Mouse (Mus musculus) c-Kit-negative CD71-positive TER-119-positive erythroid progenitor cells, embryonic 14.5 days (primary cell): ENCODE results near the gene Gm1043.

Experiments used
- DNase-seq: peaks from one replicate; pipeline ENCODE4 v3.0.0-alpha.2; 2013; ENCODE audit warnings: low read depth, low spot score

Gene Gm1043

DNA sequence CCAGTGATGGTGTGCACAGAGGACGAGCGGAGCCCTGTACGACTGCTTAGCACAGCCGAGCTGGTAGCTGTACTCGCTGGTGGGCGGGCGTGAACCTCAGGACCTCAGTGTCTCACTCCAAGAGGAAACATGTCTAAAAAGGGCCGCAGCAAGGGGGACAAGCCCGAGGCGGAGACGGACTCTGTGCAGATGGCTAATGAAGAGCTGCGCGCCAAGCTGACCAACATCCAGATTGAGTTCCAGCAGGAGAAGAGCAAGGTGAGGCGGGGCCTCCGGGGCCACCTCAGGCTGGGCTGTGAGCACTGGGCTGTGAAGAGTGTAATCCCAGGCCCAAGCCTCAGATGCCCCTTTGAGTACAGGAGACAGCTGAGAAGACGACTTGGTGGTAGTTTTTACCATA, at the start of gene Gm1043:
Gene Gm1043 (plus strand): TSS at position 130 of the 400 bp plus-strand sequence.
- no peak for DNase-seq

DNA sequence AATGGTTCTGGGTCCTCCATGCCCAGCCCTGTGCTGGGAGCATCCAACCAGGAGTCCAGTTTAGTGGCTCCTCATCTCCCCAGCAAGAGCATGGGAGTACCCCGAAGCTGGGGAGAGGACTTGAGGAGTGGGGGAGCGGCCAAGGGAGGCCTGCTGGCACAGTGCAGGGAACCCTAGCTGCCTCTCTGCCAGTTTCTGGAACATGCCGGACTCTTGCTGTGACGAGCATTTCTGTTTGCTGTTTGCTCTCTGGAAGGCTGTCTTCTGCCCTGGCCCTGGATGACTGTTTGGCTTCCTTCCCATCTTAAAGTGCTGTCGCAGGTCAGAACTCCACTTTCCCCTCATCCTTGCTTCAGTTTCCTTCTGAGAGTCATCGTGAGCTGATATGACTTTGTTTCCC, 49.3 kb upstream of the Gm1043 start:
- DNase-seq: no peak

DNA sequence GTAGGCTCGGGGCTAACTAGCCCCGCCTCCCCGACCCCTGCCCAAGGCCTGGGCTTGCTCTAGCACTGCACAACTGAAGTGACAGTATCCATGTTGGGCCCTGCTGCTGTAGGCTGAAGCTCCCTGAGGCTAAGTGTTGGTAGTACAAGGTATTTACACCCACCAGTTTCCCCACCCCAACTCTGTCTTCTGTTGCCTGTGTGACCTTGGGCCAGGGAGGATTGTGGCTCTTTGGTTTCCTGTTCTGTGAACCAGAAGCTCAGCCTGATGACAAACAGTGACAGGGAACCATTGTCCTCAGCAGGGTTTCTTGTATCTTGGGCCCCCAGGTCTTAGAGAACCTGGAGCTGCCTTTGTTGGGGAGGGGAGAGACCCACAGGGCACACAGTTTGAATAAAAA, 48.3 kb upstream of the Gm1043 start:
- DNase-seq: no peak

DNA sequence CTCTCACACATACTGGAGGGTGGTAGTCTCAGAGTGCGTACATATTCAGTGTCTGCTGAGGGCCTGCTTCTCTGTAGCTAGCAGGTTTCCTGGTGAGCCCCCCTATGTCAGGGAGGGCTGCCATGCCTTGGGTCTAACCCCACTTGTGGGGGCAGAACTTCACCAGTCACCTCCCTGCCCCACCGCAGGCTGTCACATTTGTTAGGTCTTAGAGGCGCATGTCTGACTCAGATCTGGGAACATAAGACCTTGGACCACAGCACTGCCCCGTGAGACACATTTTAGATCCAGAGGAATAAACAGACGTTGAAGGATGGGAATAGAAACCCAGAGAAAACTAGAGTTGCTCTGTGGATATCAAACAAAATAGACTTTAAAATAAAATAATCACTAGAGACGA, 45.3 kb upstream of the Gm1043 start:
- no peak for DNase-seq

DNA sequence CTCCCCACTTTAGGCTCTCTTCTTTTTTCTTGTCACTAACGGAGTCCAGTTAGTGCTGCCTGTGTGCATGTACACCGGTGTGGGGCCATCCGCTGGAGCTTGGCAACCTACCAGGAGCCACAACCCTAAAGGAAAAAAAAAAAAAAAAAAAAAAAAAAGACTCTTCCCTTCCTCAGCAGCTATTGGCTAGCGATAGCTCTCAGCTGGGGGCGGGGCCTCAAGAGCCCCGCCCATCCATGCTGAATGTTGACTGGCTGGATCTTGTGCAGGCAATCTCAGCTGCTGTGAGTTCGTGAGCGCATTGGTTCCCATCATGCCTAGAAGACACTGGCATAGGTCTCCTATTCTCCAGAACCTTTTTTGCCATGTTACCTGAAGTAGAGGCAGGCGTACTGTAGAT, 44.5 kb upstream of the Gm1043 start:
- DNase-seq: no peak

DNA sequence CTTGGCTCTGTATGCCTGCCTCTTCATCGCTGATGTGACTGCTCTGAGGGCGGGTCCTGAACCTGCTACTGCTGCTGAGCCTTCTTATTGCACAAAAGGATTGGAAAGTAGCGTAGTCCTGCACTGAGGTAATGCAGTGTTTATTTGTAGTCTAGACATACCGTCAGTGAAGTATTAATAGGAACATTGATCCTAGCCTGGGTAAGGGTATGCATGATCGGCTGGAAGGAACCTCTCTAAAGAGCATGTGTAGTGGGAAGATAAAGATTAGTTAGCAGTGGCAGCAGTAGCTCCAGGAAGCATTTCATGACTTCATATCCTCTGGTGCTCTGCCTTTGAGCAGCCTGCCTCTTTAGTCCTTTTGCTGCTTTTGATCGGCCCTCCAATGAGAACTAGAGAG, 43.5 kb upstream of the Gm1043 start:
- no peak for DNase-seq

DNA sequence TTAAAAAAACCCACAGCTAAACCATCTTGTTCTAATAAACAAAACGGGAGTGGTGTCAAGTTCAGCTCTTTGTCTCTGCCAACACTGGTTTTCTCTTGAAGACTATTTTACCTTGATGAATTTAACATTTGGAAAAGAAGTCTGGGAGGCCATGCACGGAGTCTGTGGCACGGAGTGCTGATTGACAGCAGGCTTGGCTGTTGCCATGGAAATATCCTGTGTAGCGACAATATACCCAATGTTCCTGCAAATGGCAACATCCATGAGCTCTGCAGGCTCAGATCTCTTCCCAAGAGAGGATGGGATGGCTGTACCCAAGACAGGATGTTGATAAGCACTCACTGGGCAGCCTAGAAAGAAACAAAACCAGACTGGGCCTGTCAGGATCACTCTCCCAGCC, 42.2 kb upstream of the Gm1043 start:
- no peak for DNase-seq

DNA sequence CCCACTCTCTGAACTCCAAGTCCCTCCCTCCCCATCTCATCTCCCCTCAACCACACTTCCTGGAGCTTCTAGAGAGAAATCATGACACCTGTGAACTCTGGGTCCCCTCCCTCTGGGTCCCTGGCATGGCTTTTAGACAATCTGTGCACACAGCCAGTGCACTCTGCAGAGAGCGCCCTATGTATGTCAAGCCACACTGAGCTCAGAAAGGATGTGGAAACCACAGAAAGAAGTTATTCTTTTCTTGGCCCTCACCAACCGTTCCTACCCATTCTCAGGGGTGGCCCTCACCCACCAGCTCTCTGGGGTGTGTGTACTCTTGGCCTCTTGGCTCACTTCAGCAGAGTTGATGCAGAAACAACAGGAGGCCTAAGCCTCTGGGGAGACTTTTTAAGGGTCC, 40.4 kb upstream of the Gm1043 start:
- no peak for DNase-seq

DNA sequence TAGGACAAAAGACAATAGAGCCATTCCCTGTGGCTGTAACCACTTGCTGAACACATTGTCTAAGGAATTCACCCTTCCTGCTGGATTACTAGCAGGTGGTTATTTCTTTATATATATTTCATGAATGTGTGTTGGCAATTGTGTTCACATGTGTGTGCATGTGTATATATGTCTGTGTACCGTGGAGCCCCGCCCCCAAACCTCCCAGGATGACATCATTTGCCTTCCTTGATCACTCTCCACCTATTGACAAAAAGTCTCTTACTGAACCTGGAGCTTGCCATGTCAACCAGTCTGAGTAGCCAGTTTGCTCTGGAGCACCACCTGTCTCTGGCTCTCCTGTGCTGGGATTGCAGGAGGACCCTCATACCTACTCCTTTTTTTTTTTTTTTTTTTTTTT, 39.6 kb upstream of the Gm1043 start:
- no peak for DNase-seq

DNA sequence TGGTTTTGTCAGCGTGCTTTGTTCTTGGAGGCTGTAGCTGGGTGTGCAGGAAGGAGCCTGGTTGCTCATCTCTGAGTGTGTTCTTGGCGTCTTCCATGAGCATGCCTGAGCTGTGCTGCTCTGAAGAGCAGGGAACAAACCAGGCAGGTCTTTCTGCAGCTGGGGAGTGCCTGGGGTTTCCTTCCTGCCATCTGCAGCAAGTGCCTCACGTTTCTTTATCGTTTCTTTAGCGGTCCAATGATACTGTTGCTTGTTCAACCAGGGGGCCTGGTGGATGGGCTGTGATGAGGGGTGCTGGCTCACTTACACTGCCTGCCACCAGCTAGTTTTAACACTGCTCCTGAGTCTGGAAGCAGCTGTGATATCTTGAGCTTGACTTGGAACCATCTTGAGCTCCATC, 38.4 kb upstream of the Gm1043 start:
- no peak for DNase-seq

DNA sequence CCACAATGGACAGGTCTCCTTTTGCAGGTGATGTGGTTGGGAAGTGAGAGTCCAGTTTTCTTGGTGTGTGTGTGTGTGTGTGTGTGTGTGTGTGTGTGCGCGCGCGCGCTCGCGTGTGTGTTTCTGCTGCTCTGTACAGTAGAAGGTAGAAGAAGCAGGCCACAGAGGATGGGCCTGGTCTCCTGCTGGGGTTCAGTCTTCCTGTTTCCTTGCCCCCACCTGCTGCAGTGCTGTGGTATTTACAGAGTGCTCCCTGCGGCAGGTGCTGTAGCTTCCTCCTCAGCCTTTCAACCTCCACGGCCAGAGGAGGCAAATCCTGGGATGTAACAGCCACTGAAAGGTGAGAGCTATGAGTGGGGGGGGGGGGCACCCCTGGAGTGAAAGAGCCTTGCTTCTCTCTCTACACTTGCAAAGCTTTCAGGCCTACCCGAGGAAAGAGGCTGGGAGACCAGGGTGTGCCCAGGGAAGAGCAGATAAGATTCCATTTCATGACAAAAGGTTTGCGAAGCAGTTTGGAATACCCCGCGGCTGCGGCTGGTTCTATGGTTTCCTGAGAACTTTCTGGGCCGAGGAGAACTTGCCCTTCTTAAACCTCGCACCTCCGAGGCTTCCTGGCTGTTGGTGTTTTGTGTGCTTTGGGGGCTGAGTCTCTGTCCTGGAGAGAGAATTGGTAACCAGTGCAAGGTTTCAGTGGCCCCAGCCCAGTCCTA, 37.8 kb upstream of the Gm1043 start:
- no peak for DNase-seq

DNA sequence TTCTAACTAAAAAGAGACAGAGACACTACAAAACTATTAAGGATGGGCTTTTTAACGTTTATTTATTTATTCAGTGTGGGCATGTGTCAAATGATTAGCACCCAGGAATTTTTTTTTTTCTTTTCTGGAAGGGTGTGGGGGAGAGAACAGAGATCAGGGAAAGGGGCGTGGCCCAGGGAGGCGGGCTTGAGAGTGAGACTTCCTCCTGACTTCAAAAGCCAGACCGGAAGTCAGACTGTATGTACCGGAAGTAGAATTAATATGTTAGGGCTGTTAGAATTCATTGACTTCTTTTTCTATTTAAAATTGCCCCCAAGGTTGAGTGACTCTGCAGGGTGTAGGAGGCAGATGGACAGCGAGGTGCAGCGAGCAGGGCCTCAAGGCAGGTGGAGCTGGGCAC, 37.2 kb upstream of the Gm1043 start:
- no peak for DNase-seq

DNA sequence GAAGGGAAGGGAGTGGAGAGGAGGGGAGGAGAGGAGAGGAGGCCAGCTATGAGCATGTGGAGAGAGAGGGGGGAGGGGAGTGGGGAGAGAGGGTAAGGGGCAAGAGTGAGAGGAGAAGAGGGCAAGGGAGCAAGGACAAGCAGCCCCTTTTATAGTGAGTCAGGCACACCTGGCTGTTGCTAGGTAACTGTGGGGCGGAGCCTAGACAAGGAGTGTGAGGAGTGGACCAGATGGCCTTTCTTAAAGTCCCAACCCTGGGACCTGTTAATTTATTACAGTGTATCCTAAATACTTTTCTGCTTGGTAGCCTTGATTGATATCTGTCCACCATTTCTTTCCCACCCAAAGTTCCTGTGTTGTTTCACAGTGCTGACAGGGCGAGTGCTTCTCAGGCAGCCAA, 36.1 kb upstream of the Gm1043 start:
- no peak for DNase-seq

DNA sequence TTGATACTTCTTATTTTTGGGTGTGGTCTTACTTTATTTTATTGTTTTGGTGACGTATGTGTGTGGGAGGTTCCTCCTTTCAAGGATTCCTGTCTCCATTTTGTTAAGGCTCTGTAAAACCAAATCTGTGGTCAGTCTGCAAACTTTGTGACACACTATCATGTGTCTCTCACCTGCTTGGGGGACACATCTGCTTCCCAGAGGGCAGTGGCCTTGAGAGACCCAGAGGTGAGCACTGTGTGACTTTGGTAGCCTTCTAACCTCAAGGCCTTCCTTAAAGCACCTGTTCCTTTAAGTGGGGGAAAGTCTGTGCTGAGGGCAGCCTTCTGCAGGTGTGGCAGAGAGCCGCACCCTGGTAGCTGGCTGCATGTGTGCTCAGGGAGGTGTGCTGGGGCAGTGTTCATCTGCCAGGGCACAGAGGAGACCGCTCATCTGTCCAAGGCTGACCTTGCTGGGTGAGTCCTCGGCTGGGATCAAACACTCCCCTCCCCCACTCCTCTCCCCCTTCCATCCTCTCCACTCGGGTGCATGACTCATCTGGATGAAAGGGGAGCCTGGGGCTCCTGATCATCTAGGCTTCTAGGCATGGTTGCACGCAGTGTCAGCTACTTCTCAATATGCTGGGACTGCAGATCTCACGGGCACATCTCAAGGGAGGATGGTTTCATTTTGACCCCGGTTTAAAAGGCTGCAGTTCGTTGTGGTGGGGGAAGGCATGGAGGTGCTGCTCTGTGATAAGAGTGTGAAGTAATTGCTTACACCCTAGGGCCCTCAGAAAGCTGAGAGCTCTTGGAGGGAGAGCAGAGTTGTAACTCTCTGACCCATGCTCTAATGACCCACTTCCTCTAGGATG, 34.4 kb upstream of the Gm1043 start:
- no peak for DNase-seq

DNA sequence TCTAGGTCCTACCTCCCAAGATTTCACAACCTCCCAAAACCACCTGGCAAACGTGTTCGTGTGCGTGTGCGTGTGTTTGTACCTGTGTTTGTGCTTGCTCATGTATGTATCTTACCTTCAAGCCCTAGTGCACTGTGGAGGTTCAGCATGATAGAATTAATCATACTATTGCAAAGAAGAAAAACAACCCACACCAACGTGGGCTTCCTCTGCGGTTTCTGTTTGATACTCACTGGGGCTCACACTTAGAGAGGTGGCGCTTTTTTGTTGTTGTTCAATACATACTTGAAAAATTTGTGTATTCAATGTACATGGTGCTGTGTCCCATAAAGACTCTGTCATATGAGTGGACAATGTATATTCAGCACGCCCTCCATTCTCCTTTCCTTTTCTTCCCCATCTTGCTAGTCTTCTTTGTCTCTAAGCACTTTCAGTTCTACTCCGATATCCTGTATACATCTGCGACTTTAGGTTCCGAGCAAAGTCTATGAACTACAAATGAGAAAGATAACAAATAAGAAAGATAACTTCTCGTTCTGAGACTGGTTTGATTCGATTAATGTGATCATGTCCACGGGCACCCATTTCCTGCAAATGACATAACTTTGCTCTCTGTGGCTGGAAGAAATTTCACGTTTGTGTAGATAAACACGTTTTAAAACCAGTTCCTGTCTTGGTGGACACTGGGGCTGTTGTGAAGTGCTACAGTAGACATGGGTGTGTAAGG, 33.6 kb upstream of the Gm1043 start:
- no peak for DNase-seq

DNA sequence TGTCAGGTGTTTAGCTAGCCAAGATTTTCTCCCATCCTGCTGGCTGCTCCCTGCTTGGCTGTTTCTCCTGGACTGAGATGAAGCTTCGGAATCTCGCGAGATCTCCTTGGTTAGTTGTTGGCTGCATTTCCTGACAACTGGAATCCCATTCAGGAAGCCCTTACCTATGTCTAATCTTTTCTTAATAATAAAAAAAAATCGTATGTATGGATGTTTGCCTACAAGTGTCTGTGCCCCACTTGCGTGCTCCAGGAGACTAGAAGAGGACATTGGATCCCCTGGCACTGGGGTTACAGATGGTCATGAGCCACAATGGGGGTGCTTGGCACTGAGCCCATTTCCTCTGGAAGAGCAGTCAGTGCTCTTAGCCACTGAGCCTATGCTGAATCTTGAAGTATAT, 32.3 kb upstream of the Gm1043 start:
- DNase-seq: no peak

DNA sequence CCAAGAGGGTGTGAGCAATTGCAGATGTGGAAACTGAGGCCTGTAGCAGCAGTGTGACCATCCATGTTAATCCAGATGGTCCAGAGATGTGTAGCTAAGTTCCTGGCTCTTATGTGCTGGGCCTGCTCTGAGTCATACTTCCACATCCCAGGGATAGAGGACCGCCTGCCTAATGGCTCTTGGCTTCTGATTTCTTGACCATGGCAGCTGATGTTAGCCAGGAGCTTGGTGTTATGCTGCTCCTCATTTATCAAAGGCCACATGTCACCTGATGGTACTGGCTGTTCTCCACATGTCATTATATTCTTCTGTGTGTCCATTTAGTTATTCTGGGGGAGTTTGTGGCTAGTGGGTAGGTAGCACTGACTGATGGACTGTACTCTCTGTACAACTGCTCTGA, 29.4 kb upstream of the Gm1043 start:
- no peak for DNase-seq

DNA sequence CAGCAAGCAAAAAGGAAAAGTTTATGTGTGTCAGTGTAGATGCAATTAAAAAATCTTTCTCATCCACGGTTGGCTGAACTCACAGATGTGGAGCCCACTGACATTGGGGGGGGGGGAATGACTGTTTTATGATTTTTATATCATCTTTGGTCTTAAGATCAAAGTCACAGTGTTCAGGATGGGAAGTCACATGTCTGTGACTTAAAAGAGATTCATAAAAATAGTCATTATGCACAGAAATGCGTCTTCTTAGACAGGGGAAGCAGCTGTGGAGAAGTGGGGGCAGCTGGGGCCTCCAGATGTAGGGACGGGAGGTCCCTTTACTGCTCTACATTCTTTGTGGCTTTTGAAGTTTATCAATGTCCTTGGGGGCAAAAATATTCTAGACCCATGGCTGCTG, 28.7 kb upstream of the Gm1043 start:
- no peak for DNase-seq

DNA sequence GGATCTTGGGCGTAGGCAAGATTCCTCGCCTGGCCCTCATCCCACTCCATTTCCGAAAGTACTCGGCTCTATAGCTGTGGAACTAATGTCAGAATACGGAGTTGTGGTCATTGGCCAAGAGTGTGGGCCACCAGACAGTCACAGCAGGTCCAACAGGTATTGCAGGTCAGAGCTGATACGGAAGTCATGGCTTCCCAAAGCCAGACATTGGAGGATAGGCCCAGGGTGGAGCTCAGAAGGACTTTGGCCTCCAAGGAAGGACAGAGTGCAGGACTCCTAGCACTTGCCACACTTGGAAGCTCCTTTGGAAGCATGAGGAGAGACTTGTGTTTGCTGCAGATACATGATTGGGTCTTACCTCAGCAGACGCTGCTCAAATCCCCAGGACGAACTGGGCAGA, 23.6 kb upstream of the Gm1043 start:
- DNase-seq: no peak

DNA sequence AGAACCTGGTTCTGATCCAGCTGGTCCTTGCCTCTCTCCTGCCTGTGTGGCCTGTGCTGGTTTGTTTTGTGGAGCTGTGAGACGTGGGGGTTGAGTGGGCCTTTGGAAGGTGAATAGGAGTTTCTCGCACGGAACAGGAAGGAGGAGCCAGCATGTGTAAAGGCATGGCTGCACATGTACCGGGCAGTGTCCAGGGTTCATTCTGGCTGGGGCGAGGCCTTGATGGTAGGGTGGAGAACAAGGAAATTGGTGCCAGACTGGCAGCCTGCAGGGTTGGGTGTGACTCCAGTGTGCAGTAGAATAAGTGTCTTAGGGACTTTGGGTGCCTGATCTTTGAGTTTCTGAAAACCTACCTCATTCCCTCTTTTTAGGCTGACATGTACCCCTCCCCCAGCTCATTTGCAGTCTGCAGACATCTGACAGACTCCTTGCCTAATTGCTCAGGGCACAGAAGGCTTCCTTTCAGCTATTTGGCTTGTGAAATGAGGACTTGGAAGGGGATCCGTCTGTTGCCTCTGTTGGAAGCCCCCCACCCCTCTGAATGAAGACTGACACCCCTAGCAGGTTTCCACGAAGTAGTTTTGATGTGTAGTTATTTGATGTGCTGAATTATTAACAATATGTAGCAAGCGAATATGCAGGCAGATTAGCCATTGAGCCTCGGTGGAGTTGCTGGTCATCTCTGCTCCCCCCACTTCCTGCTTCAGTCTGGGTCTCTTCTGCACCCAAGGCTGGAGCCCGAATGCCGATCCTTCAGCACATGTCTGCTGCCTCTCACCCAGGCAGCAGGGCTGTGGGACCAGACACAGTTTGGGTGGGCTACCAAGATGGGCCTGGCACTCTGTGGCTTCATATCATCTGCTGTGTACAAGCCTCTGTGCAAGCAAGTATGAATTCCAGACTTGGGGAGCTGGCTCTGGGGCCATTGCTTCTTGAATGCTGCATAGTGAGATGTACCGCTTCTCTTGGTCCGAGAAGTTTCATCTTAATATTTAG, 20.4 kb upstream of the Gm1043 start:
- no peak for DNase-seq
